In genomic region chr11:20987841-20988251, GRCm38 (mm10) we compare ENCODE assay signal across 9 mouse cellular contexts.
DNase-seq lines count a peak whose midpoint lies in the region; ATAC-seq and TF ChIP-seq lines count a peak whose summit lies in the region.
"Had no signal": no experiment of that assay in that cellular context is flagged by ENCODE, and none has a peak within 500 bp of the region (broad histone marks: within the 10 kb centered on the region; RNA-seq: fewer than 3 reads in every experiment).

No protein-coding gene starts in this region.

- H3K4me3 ChIP-seq in forebrain, postnatal 0 days (ENCODE audit: low read depth, low read length), result no peak overlapping the region
- H3K4me3 ChIP-seq: heart, embryonic 15.5 days; liver, embryonic 13.5 days had no signal

- H3K27me3 ChIP-seq in forebrain, postnatal 0 days (ENCODE audit: insufficient read depth, low read length), result no peaks in the 10 kb centered on the region
- H3K27me3 ChIP-seq: heart, embryonic 15.5 days; liver, embryonic 13.5 days had no signal

- WGBS in forebrain, postnatal 0 days, result 36% methylated on average over 11 of the region's 11 CpGs

- H3K4me1 ChIP-seq in forebrain, postnatal 0 days (ENCODE audit: insufficient read depth), result peaks cover 12% of the 10 kb centered on the region

- no peaks in the 10 kb centered on the region for H3K9me3 ChIP-seq in forebrain, postnatal 0 days (ENCODE audit: low read length)
- H3K9me3 ChIP-seq: heart, embryonic 15.5 days; liver, embryonic 13.5 days had no signal

- peak; percentile 29 for DNase-seq in cerebellum, adult 9-10 months
- DNase-seq in forebrain, postnatal 0 days, result peak; percentile 90
- peak; percentile 63 to 76 for DNase-seq in layer of hippocampus, postnatal 36 days
- DNase-seq in retina, postnatal 7 days (ENCODE audit: low read depth, low spot score), result peak; percentile 9
- no peak for DNase-seq in spleen, postnatal 4 days (ENCODE audit: low spot score in 2 of 2)
- DNase-seq in urinary bladder, adult 2 months (ENCODE audit: low spot score), result no peak
- DNase-seq: liver, embryonic 13.5 days had no signal

- no peaks in the 10 kb centered on the region for H3K36me3 ChIP-seq in forebrain, postnatal 0 days (ENCODE audit: insufficient read depth)
- H3K36me3 ChIP-seq: heart, embryonic 15.5 days; liver, embryonic 13.5 days had no signal

- TF ChIP-seq CTCF in forebrain, postnatal 0 days (IDR thresholded peaks at IDR 0.05; ENCODE audit: low read depth), result no peak

- no peak overlapping the region for H3K9ac ChIP-seq in forebrain, postnatal 0 days
- H3K9ac ChIP-seq: heart, embryonic 15.5 days; liver, embryonic 13.5 days had no signal

- peak overlapping the region; percentile 39 for H3K4me2 ChIP-seq in forebrain, postnatal 0 days (ENCODE audit: low read depth)
- H3K4me2 ChIP-seq: heart, embryonic 15.5 days; liver, embryonic 13.5 days had no signal

- peak; percentile 99 for ATAC-seq in forebrain, postnatal 0 days
- ATAC-seq in megakaryocyte, adult 5-6 weeks (ENCODE audit: poor library complexity, severe bottlenecking), result no peak

- peak overlapping the region; percentile 88 for H3K27ac ChIP-seq in forebrain, postnatal 0 days (ENCODE audit: low read depth, low read length)
- H3K27ac ChIP-seq: heart, embryonic 15.5 days; liver, embryonic 13.5 days had no signal

Comparison
In these comparisons a context has a peak if more than half of its experiments do, and no peak if none do; other contexts are left out.
1. DNase-seq: peak in cerebellum, adult 9-10 months (single experiment), forebrain, postnatal 0 days (single experiment), layer of hippocampus, postnatal 36 days (2 of 2) and retina, postnatal 7 days (single experiment); none in spleen, postnatal 4 days (0 of 2) and urinary bladder, adult 2 months (single experiment).